Mouse (Mus musculus) granulocyte monocyte progenitor cell, adult 5-6 weeks (primary cell): ENCODE data around the gene Arl6ip1. TPM values are rescaled to one million over a fixed set of nuclear protein-coding genes. Genes with fewer than 3 reads are reported as not detected.
"Not testable (repeated sequence)": the region's sequence is repeated elsewhere in the genome, so short reads cannot be mapped to it uniquely, and the experiment has no call there.

ENCODE experiments used
- ATAC-seq: replicated peaks from 2 replicates; pipeline ENCODE4 v1.8.0; 2016; ENCODE audit warnings: mild to moderate bottlenecking, moderate TSS enrichment, inconsistent platforms; ENCODE audit not compliant: poor library complexity, severe bottlenecking
- total RNA-seq, 2 experiments: library from RNA; stranded (forward) in 1 of 2; stranded (reverse) in 1 of 2; fragments of 200-712, 200-1000 nt in 1 of 2; fragments of >200 nt in 1 of 2; fragmentation: Nextera tagmentation in 1 of 2; gene quantifications; 2 replicates each; pipeline ENCODE4 v1.2.3; 2014 to 2017

Gene Arl6ip1
- total RNA-seq (2014; fragmentation: Nextera tagmentation) (105 and 124 TPM in 2 replicates), total RNA-seq (2017) (185 and 248 TPM in 2 replicates)

DNA sequence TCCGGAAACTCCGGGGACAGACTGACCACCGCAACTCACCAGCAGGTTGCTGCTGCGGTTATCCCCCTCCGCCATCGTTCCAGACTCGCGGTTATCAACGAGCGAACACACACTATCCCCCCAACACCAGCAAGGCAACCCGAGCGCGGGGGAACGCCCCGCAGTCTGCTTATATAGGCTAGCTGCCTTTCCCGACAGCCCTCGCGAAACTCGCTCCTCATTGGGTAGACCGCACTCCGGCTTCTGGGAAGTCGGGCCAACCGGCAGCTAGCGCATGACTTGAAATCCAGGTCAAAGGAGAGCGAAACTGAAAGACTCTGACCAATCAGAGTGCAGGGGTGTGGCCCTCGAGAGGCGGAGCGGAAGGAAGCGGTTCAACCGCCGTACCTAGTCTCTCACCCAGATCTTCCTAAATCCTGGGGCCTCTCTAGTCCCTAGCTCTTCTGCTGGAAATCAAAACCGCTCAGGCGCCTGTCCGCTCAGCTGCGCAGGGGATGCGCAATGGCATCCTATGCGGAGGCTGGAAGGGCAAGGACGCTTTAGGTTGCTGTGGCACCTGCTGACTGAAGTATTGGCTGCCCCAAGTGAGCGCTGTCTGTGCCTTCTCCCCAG, at the start of gene Arl6ip1:
Gene Arl6ip1, minus strand, starts transcription at position 233 of the 612 bp plus-strand sequence.
- peak; percentile 93 for ATAC-seq

GRCm38 (mm10) chr7:118175821-118176355, 46.4 kb upstream of the Arl6ip1 start:
- ATAC-seq: no peak

GRCm38 (mm10) chr7:118170125-118170524, 40.7 kb upstream of the Arl6ip1 start:
- not testable (repeated sequence) for ATAC-seq

DNA sequence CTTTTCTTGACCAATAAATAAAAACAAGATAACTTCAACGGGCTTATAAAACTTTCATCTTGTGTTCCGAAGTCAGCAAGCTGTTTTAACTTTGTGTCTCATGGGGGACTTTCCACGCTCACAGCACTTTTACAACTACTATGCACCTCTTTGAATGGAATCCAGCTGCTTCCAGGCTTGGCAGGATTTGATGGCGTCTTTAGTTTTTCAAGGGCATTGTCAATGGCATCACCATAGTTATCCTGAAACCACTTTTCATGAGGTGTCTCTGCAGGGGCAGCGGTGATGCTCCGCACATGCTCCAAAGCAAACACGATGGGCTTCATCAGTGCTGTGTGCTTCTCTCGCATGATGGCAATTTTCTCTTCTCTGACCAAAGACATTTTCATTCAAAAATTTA, 33.5 kb upstream of the Arl6ip1 start:
- no peak for ATAC-seq

GRCm38 (mm10) chr7:118160121-118160520, 30.7 kb upstream of the Arl6ip1 start:
- ATAC-seq: no peak

DNA sequence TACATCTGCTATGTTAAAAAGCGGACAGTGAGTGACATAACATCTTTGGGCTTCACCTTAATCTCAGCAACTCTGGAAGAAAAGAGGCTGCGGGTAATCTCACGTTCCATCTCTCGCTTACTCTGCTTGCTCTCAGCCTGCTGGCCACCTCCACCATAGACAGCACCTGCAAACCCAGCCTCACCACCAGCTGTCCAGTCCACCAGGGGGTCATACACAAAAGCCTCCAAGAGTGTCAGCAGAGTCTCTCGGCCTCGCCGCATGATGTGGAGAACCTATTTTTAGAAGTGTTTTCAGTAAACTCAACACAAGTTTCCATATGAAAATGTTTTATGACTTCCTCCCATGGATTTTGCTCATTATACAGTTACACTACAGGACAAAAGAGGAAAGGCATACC, 27.0 kb upstream of the Arl6ip1 start:
- ATAC-seq: no peak

DNA sequence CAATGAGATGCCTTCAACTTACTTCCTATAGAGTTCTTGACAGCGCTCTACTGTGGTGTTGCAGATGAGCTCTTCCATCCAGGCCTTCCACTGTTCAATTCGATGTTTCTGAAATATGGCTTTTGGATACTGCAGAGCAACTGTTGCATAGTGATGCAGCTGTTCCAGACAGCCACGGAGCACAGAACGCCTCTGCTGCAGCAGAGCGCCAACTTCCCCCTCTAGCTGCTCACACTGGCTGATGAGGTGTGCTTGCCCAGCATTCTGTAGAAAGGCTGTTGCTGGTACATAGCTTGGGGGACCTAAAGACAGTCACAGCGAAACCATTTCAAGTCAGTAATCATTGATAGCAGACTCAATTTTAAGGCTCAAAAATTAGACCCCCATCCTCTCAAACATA, 24.7 kb upstream of the Arl6ip1 start:
- ATAC-seq: 0 out of 2 replicates have a peak, but pooled peaks have one; percentile 12

DNA sequence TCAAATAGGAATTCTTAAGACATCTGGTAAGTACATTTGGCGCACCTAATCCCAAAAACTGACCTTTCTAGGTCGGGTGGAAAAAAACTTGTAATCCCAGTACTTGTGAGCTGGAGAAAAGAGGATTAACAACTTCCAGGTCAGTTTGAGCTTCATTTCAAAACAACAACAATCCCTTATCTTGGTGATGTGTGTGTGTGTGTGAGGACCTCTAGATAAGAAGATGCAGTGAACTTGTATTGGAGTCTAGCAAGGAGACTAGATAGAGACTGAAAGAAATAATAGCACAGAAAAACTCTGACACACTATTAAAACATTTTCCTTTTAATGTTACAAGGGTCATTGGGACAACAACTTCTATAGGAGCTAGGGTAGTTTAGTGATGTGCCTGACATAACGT, 14.1 kb upstream of the Arl6ip1 start:
- ATAC-seq: no peak

DNA sequence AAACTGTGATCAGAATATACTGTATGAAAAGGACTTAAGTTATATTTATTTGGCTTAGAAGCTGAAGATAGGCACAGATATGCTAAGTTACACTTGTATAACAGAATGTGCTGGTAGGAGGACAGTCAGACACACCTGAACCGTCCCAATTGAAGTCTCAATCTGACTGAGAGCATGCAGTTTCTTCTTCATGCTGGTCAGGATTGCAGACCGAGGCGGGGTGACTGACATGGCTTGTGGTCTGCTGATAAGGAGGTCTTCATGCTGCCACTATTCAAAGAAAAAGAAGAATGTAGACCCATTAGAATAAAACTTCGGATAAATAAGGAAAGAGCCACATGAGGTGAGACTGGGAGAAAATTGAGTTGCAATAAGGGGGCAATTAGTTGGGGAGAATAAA, 13.7 kb upstream of the Arl6ip1 start:
- no peak for ATAC-seq

- ATAC-seq: no peak
Observed at GRCm38 (mm10) chr7:118141271-118141670, 11.8 kb upstream of the Arl6ip1 start.

DNA sequence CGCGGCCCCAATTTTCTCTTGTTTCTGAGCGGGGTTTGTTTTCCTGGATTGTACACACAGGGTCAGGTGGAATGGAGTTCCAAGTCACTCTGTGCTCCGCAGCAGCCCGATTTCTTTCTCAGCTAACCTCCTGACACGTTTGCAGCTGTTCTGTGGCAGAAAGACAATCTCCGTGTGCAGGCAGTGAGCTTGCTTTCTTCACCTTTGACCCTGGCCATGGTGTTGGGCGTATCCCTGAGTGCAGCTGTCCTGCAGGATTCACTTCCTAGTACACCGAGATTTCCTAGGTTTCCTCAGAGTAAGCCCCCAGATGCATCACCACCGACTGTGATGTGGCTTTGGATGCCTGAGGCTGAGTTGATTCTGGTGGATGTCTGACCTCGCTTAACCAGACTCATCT, 5.7 kb upstream of the Arl6ip1 start:
- no peak for ATAC-seq

DNA sequence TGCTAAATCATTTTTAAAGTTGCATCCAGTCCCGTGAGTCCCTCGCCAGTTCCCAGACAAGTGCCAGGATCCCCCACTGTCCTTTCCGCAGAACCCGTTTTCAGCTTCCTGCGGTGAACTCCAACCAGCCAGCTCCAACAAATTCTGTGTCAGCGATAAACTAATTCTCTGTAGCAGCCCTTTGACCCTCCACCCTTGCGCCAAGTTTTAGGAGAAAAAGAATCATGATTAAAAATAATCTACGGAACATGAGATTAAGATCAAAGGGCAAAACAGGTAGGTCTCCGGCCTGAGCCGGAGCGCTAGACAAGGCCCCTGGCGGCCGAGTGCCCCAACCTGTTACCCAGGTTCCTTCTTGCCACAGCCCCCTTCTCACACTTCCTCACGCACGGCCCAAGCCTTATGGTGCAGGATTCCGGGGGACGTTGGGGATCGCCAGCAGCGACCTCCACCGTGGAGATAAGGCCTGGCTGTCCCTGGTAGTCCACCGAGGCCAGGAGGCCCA, 485 bp downstream of the Arl6ip1 start:
- ATAC-seq: peak; percentile 72

- no peak for ATAC-seq
Observed at GRCm38 (mm10) chr7:118126219-118126875, 3.1 kb downstream of the Arl6ip1 start.

DNA sequence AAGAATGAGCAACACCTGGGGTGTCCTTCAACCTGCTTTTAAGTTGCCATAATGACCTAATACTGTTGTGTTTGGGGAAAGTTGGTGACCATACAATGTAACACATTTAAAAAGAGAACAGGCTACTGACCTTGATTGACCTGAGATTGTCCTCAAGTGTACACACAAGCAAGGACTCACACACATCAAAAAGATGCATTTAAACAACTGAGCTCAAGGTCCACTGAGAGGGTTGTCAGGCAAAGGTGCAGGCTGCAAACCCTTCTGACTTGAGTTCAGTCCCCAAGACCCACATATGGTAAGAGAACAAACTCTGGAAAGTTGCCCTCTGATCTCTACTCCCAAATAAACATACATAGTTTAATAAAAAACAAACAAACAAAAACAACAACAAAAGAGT, 3.7 kb downstream of the Arl6ip1 start:
- no peak for ATAC-seq

GRCm38 (mm10) chr7:118123512-118124411, 5.7 kb downstream of the Arl6ip1 start:
- ATAC-seq: no peak

DNA sequence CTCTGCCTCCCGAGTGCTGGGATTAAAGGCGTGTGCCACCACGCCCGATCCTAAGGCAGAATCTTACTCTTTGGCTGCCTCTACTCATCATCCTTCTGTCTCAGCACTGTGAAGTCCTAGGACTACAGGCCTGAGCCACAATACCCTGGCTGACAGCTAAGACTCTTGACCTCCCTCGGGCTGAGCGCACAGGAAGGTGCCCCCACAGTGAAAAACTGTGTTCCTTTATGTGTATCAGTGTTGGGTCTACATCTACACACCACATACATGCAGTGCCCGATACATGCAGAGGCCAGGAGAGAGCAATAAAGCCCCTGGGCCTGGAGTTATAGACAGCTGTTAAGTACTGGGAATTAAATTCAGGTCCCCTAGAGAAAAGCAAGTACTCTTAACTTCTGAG, 7.2 kb downstream of the Arl6ip1 start:
- no peak for ATAC-seq

GRCm38 (mm10) chr7:118120654-118121053, 8.8 kb downstream of the Arl6ip1 start:
- ATAC-seq: no peak

DNA sequence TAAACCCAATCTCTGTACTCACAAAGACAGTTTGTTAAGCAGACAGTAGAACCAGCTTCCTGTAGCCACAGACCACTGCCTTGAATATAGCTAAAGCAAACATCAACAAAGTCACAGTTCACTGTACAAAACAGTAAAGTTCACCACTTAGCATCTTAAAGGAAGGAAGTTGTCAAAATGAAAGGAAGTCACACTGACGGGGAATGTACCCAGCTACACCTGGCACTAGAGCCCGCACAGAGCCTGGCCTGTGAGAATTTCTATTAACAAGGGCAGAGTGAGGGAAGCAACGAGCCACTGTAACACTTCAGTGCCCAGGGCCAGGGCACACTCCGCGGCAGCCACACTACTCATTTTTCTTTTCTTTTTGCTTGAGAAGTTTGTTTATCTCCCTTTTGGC, 9.5 kb downstream of the Arl6ip1 start:
- ATAC-seq: no peak

GRCm38 (mm10) chr7:118119142-118119541, 10.3 kb downstream of the Arl6ip1 start:
- no peak for ATAC-seq

DNA sequence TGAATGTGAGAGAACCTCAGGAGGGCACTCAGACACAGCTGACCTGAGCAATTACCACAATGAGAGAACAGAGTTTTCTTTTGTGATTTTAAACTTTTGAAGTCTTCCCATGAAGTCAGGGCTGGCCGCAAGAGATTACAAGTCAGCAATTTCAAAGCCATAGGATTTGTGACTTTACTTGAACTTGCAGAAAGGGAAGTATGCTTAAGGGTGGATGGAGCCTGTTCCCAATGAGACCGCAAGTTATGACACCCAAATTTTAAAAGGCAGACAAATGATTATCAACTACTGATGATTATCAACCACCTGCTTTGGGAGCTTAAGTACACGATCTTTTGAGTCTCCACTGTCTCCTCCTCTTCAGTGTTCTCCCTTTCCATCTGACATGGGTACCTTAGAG, 11.0 kb downstream of the Arl6ip1 start:
- ATAC-seq: no peak
